Mouse (Mus musculus) CH12.LX (cell line): Measurements from ENCODE around the gene Evi5. TPM values are rescaled to one million over a fixed set of nuclear protein-coding genes. Genes with fewer than 3 reads are reported as not detected.

Source experiments
- DNase-seq: peaks from one replicate; pipeline ENCODE4 v3.0.0-alpha.2; 2013; ENCODE audit errors: extremely low read depth
- H3K27ac ChIP-seq: 2 replicates; pipeline ENCODE4 v1.5.1; 2012; ENCODE audit warnings: low read depth, mild to moderate bottlenecking, control low read depth, moderate library complexity; ENCODE audit not compliant: insufficient read depth
- H3K27me3 ChIP-seq: replicated peaks from 2 replicates; pipeline ENCODE3; 2012; ENCODE audit warnings: inconsistent platforms
- H3K36me3 ChIP-seq, 2 experiments: replicated peaks in 1 of 2; 2 replicates each; pipeline versions ENCODE3 to v1.6.1; 2012; ENCODE audit warnings: inconsistent platforms in 1 of 2, low read length in 1 of 2, mild to moderate bottlenecking in 1 of 2, mixed read lengths in 1 of 2, moderate library complexity in 1 of 2; ENCODE audit not compliant: control insufficient read depth in 1 of 2, insufficient read depth in 1 of 2
- H3K4me1 ChIP-seq, 2 experiments: 2 replicates each; pipeline ENCODE4 v1.6.1; 2012; ENCODE audit warnings: inconsistent platforms in 1 of 2, moderate library complexity in 1 of 2; ENCODE audit not compliant: insufficient read depth in 2 of 2, control insufficient read depth in 1 of 2
- H3K4me2 ChIP-seq: 2 replicates; pipeline ENCODE4 v1.6.1; 2012; ENCODE audit warnings: low read depth, mild to moderate bottlenecking, control low read depth; ENCODE audit not compliant: poor library complexity, insufficient read depth, severe bottlenecking
- H3K4me3 ChIP-seq, 3 experiments: fragments of 150-350 bp in 1 of 3; sonication (generic) in 1 of 3; replicated peaks in 1 of 3; 2 replicates each; pipeline versions ENCODE3 to v1.5.1; 2011 to 2012; ENCODE audit warnings: low read depth in 2 of 3, low read length in 2 of 3, mild to moderate bottlenecking in 2 of 3, moderate library complexity in 2 of 3, control low read depth in 1 of 3, improper control_type of control experiment in 1 of 3, inconsistent platforms in 1 of 3, mixed read lengths in 1 of 3; ENCODE audit not compliant: poor library complexity in 1 of 3
- H3K79me2 ChIP-seq: replicated peaks from 2 replicates; pipeline ENCODE4 v1.6.1; 2012; ENCODE audit warnings: mild to moderate bottlenecking, moderate library complexity; ENCODE audit not compliant: control insufficient read depth, poor library complexity, insufficient read depth, severe bottlenecking; ENCODE audit errors: extremely low read depth
- H3K9ac ChIP-seq: 2 replicates; pipeline ENCODE4 v1.6.1; 2012; ENCODE audit warnings: low read depth, mild to moderate bottlenecking, control low read depth, moderate library complexity; ENCODE audit not compliant: insufficient read depth
- H3K9me3 ChIP-seq: replicated peaks from 2 replicates; pipeline ENCODE3; 2012; ENCODE audit warnings: low read length, inconsistent platforms, mixed read lengths
- BHLHE40 ChIP-seq: IDR thresholded peaks from 2 replicates; pipeline ENCODE4 v1.6.1; 2011; ENCODE audit warnings: mild to moderate bottlenecking, low read depth, low read length, improper control_type of control experiment
- CHD2 ChIP-seq: IDR thresholded peaks from 2 replicates; pipeline ENCODE4 v1.6.1; 2011; ENCODE audit warnings: low read length, improper control_type of control experiment
- CTCF ChIP-seq, 2 experiments: IDR thresholded peaks in 1 of 2; conservative IDR thresholded peaks in 1 of 2; 2 replicates each; pipeline ENCODE4 v1.5.1; 2011 to 2012; ENCODE audit warnings: low read depth in 2 of 2, low read length in 2 of 2, improper control_type of control experiment in 1 of 2, inconsistent platforms in 1 of 2, mild to moderate bottlenecking in 1 of 2, moderate library complexity in 1 of 2
- EP300 ChIP-seq: IDR thresholded peaks from 2 replicates; pipeline ENCODE4 v1.6.1; 2011; ENCODE audit warnings: low read length, improper control_type of control experiment
- GABPA ChIP-seq: IDR thresholded peaks from 2 replicates; pipeline ENCODE4 v1.6.1; 2012; ENCODE audit warnings: low read depth, low read length, improper control_type of control experiment, inconsistent platforms; ENCODE audit not compliant: insufficient replicate concordance
- HCFC1 ChIP-seq: IDR thresholded peaks from 2 replicates; pipeline ENCODE4 v1.6.1; 2012; ENCODE audit warnings: low read depth, mild to moderate bottlenecking, inconsistent platforms, low read length, improper control_type of control experiment
- JUN ChIP-seq: IDR thresholded peaks from 2 replicates; pipeline ENCODE4 v1.6.1; 2011; ENCODE audit warnings: low read depth, mild to moderate bottlenecking, low read length, improper control_type of control experiment, moderate library complexity; ENCODE audit not compliant: insufficient read depth
- MXI1 ChIP-seq: IDR thresholded peaks from 2 replicates; pipeline ENCODE4 v1.6.1; 2011; ENCODE audit warnings: mild to moderate bottlenecking, low read depth, low read length, improper control_type of control experiment
- MYC ChIP-seq: IDR thresholded peaks from 2 replicates; pipeline ENCODE4 v1.6.1; 2011; ENCODE audit warnings: low read depth, mild to moderate bottlenecking, improper control_type of control experiment, low read length
- NELFE ChIP-seq: IDR thresholded peaks from 2 replicates; pipeline ENCODE4 v1.6.1; 2011; ENCODE audit warnings: low read depth, low read length, improper control_type of control experiment
- NRF1 ChIP-seq: IDR thresholded peaks from 2 replicates; pipeline ENCODE4 v1.6.1; 2014; ENCODE audit warnings: low read depth, mild to moderate bottlenecking, inconsistent platforms, low read length, improper control_type of control experiment, moderate library complexity
- PAX5 ChIP-seq: IDR thresholded peaks from 2 replicates; pipeline ENCODE4 v1.6.1; 2012; ENCODE audit warnings: low read length, inconsistent platforms, mixed read lengths
- POLR2A ChIP-seq: IDR thresholded peaks from 2 replicates; pipeline ENCODE4 v1.6.1; 2011; ENCODE audit warnings: low read depth, mild to moderate bottlenecking, improper control_type of control experiment, low read length
- POLR2AphosphoS2 ChIP-seq: IDR thresholded peaks from 2 replicates; pipeline ENCODE4 v1.6.1; 2011; ENCODE audit warnings: low read depth, low read length, improper control_type of control experiment
- RCOR1 ChIP-seq: conservative IDR thresholded peaks from 2 replicates; pipeline ENCODE4 v1.6.1; 2012; ENCODE audit warnings: low read depth, mild to moderate bottlenecking, inconsistent platforms, low read length, improper control_type of control experiment
- SIN3A ChIP-seq: IDR thresholded peaks from 2 replicates; pipeline ENCODE4 v1.6.1; 2012; ENCODE audit warnings: low read length, improper control_type of control experiment, inconsistent platforms
- SMC3 ChIP-seq: IDR thresholded peaks from 2 replicates; pipeline ENCODE4 v1.6.1; 2011; ENCODE audit warnings: low read depth, low read length, improper control_type of control experiment
- TCF12 ChIP-seq: IDR thresholded peaks from 2 replicates; pipeline ENCODE4 v1.6.1; 2014; ENCODE audit warnings: low read depth, mild to moderate bottlenecking, inconsistent platforms, low read length, improper control_type of control experiment
- UBTF ChIP-seq: IDR thresholded peaks from 2 replicates; pipeline ENCODE4 v1.6.1; 2012; ENCODE audit warnings: low read depth, mild to moderate bottlenecking, inconsistent platforms, low read length, improper control_type of control experiment, moderate library complexity
- USF2 ChIP-seq: conservative IDR thresholded peaks from 2 replicates; pipeline ENCODE4 v1.6.1; 2011; ENCODE audit warnings: low read depth, low read length, improper control_type of control experiment
- ZNF384 ChIP-seq: IDR thresholded peaks from 2 replicates; pipeline ENCODE4 v1.6.1; 2012; ENCODE audit warnings: low read depth, low read length, improper control_type of control experiment, inconsistent platforms
- dilution Hi-C: fragments of 300-500 bp; cut with MboI; formaldehyde crosslinking; loops from 2 replicates; pipeline ENCODE4 v1.14.3; 2020; ENCODE audit warnings: low sequenced_read_pairs; ENCODE audit not compliant: extremely low pct_unique_long_range_greater_than_20kb, extremely low pct_ligation_motif_present
- in situ Hi-C: fragments of 300-500 bp; cut with MboI; formaldehyde crosslinking; loops from 3 replicates; pipeline ENCODE4 v1.14.3; 2019; ENCODE audit warnings: low sequenced_read_pairs, low pct_ligation_motif_present, low pct_unique_long_range_greater_than_20kb, mixed read lengths
- polyA plus RNA-seq: library from polyadenylated mRNA; unstranded; fragments of >175 nt; gene quantifications from 2 replicates; pipeline ENCODE4 v1.2.1, GENCODE M21; 2012; ENCODE audit warnings: low read depth; ENCODE audit not compliant: insufficient read length
- total RNA-seq, 2 experiments: library from RNA; depleted of rRNA; stranded (reverse); fragments of 300-350 nt in 1 of 2; fragments of >200 nt in 1 of 2; gene quantifications; 2 replicates each; pipeline ENCODE4 v1.2.3; 2012 to 2014

The Evi5 gene
- total and polyA plus RNA-seq, 3 experiments = 3.2 to 6.3 (median 3.8) TPM

GRCm38 (mm10) chr5:107867970-107868904 is 6.7 kb downstream of the Evi5 start (continued):
- TF ChIP-seq GABPA (no peak), PAX5 (no peak), BHLHE40 (peak; percentile 60), TCF12 (peak; percentile 57), CTCF (conservative IDR thresholded peaks at IDR 0.05 in 1 of 2, IDR thresholded peaks at IDR 0.05 in 1 of 2; ENCODE audit: low read depth in 2 of 2, low read length in 2 of 2) (no peak), HCFC1 (0 out of 2 replicates have a peak, but pooled peaks have one; percentile 9), EP300 (0 out of 2 replicates have a peak, but pooled peaks have one; percentile 15), MXI1 (no peak), SMC3 (no peak), UBTF (peak; percentile 80; the same call in 1 of the 2 replicates), POLR2AphosphoS2 (no peak)
- TF ChIP-seq, all 38 proteins: peak for 10

- in situ Hi-C loops = no loop called here
- Histone ChIP-seq H3K36me3 (peaks cover 0 to 1% of the 10 kb centered on the region in 2 experiments), H3K4me3 (no peak overlapping the region), H3K27me3 (peaks cover 9% of the 10 kb centered on the region), H3K4me1 (peaks cover 3 to 23% of the 10 kb centered on the region in 2 experiments; a peak in 3 of 4 replicates), H3K4me2 (no peak overlapping the region), H3K79me2 (peaks cover 9% of the 10 kb centered on the region), H3K9me3 (no peaks in the 10 kb centered on the region), H3K9ac (no peak overlapping the region), H3K27ac (no peak overlapping the region)
- dilution Hi-C loops = no loop called here
- DNase-seq = no peak
- no peak for TF ChIP-seq NELFE
- TF ChIP-seq TCF12 = no peak
- TF ChIP-seq UBTF = no peak
- TF ChIP-seq MYC = no peak
- TF ChIP-seq CHD2 = no peak
- TF ChIP-seq RCOR1 = no peak
- TF ChIP-seq SIN3A = no peak
- TF ChIP-seq NRF1 = no peak
- TF ChIP-seq HCFC1 = no peak
- no peak for TF ChIP-seq JUN
- no peak for TF ChIP-seq ZNF384
- TF ChIP-seq USF2 = no peak
- TF ChIP-seq GABPA = no peak
- TF ChIP-seq POLR2AphosphoS2 = no peak
- TF ChIP-seq POLR2A = no peak
Measured at GRCm38 (mm10) chr5:107866127-107867126, 8.5 kb downstream of the Evi5 start.
